Mouse (Mus musculus) Muller cell, postnatal 12 days (primary cell): ENCODE data around the gene Ephx3.
A peak's percentile ranks its signal among the peaks of the same experiment; 100 is the strongest.
"Not testable (repeated sequence)": the region's sequence is repeated elsewhere in the genome, so short reads cannot be mapped to it uniquely, and the experiment has no call there.

Experiments used
- DNase-seq: peaks from one replicate; pipeline ENCODE4 v3.0.0-alpha.2; 2015; ENCODE audit errors: inconsistent ontology term

Ephx3 gene

DNA sequence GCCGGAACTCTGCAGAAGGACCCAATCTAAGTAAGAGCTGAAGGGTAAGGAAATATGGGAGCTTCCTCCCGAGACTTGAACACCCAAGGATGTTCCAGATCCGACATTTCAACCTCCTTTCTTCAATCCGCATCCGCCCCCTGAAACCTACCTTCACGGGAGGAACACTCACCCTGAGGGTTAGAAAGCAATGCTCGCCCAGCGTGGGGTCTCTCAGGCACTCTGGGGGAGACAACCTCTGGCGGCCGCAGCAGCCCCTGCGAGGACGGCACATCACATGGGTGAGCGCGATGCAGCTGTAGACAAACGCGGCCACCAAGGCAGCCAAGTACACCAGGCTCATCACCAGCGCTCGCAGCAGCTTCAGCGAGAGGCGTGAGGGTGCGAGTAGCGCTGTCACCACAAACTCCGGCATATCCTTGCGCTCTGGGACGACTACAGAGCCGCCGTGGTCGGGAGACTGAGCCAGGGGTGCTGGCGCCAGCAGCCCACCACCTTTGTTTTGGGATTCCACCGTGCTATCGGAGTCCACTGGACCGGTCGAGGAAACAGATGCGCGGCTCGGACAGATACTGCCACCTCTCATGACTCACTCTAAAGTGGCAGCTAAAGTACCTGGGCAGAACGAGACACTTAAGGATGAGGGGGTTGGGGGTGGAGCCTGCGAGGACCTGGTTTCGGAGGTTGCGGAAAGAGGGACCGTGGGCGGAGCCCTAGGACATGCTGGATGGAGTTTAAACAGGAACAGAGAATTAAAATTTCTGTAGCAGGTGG is at the start of gene Ephx3:
Ephx3 (minus strand) TSS at position 687 of the 774 bp plus-strand sequence.
- no peak for DNase-seq

DNA sequence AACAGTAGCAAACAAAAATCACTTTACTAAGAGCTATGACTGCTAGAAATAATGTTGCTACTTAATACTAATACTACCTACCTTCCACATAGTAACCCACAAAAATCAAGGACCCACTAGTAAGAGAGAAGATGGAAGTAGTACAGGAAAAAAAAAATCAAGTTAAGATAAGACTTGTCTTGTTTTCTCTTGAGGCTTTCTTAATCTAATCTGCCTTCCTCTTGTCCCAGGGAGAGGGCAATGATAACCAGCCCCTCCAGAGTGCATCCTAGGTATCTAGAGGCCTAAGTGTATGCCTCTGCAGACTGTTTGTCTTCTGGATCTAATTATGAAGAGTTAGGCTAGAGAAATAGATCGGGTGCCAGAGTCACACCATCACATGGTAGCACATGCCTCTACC is 49.2 kb upstream of the Ephx3 start:
- DNase-seq = no peak

DNA sequence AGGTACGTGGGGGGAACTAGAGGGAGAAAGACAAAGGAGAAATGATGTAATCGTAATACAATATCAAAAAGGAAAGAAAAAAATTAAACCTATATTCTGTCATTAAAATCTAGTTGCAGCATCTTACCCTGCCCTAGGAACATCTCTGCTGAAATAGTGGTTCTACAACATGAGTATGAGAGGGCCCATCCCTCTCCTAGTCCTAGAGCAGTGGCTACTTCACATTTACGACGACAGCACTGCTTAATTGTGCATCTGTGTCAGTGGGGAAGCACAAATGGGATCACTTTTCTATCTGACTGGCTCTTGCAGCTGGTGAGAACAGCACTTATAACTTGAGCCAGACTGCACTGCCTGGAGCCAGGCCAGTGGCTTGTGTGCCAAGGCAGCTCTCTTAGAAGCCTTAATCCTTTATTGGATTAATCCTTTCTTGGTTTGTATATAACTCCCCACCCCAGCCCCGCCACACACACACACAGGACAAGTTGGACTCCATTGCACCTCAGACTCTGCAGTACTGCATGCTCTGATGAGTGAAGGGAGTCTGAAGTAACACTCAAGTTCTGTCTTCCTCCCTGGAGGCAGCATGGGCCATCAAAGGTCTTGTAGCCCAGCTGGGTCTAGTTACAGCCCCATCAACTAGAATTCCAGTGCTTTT is 46.3 kb upstream of the Ephx3 start:
- DNase-seq = peak; percentile 63

- DNase-seq = no peak
These were observed 43.8 kb upstream of the Ephx3 start for GRCm38 (mm10) chr17:32233174-32233573.

GRCm38 (mm10) chr17:32229256-32229655 is 39.9 kb upstream of the Ephx3 start:
- no peak for DNase-seq

DNA sequence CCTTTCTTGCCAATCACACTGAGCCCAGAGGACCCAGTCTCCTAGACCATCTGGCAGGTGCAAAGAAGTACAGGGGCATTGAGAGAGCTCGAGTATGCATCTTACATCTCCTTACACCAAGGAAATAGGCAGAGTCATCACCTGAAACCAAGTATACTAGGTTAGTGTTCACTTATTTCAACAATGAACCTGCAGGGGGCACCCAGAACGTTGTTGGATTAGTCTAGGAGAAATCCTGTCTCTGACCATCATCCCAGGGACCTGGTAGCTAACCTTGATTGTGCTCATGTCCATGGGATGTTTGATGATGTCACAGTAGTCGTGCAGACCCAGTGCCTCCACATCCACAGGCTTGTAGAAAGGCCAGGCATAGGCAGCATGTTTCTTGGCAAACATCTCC is 31.5 kb upstream of the Ephx3 start:
- DNase-seq = no peak

GRCm38 (mm10) chr17:32215587-32215986 is 26.2 kb upstream of the Ephx3 start:
- not testable (repeated sequence) for DNase-seq

- DNase-seq = not testable (repeated sequence)
These were observed 22.2 kb upstream of the Ephx3 start for GRCm38 (mm10) chr17:32211554-32211953.

GRCm38 (mm10) chr17:32209752-32210151 is 20.4 kb upstream of the Ephx3 start:
- DNase-seq = peak; percentile 34

DNA sequence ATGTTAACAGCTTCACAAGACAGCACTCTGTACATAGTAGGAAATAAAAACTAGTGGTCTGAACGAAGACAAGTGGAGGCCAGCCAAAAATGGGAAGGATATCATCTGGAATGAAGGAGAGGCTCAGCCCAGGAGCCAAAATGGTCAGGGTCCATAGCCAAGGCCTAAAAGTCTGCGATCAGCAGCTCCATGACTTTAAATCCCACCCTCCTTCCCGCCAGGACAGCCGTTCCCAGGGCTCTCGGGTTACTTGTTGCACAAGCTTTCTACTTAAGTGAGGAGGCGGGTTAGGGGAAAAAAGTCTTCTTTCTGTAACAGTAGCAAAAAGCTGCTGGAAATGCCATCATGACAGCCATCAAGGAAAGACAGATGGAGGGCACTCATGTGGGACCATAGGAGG is 19.8 kb upstream of the Ephx3 start:
- peak; percentile 11 for DNase-seq

DNA sequence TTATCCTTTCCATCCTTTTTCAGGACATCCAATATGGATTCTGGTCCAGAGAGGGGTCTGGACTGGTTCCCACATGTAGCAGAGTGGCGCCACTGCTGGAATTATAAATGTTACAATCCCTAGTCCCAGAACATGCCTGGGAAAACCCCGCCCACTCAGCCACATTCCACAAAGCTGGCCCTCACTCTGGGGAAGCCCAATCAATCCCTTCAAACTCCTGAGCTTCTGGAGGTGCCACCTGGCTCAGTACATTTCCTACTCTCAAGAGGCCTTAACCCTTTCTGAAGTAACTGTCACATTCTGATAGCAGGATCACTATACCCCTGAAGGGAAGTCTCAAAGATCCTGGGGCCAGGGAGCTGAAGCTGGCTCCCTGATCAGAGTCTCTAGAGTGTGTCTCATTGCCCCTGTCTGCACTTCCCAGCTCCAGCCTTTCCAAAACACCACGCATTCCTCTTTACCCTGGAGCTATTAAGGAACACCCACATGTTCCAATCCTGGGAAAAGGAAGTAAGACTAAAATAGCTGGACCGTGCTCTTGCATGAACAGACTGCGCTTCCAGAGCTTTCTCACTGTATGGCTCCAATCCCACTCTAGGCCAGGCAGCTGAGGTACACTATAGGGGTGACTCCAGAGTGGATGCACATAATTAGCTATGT is 18.4 kb upstream of the Ephx3 start:
- DNase-seq = peak; percentile 53

DNA sequence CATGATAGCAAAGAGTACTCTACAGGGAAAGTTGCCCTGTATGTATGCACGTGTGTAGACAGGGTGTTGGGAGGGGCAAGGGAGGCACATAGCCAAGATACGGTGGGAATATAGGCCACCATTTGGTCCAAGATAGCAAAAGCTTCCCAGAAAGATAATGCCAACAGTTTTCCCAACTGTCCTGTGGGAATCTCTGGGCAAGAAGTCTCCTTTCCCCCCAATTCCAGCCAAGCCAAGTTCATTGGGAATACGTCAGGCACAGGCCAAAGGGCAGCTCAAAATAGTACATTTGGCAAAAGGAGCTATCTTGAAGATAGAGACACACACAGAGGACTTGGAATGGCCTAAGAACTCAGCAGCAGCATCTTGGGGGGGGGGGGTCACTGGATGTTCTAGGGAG is 16.0 kb upstream of the Ephx3 start:
- no peak for DNase-seq

DNA sequence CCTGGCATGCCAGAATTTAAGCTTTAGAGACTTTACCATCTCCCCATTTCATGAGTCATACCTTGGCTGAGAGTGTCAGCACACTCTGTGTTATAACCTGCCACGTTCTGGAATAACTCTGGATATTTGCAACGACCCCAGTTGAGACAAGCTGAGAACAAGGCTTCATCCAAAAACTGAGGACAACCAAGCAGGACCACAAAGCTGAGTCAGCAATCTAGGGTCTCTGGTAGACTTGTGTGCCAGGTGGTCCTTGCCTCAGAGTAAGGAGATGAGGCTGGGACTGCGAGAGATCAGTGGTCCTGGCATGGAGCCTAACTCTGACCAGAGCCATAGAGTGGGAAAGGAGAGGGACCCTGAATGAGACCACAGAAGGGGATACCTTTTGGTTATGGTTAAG is 13.6 kb upstream of the Ephx3 start:
- DNase-seq = no peak

DNA sequence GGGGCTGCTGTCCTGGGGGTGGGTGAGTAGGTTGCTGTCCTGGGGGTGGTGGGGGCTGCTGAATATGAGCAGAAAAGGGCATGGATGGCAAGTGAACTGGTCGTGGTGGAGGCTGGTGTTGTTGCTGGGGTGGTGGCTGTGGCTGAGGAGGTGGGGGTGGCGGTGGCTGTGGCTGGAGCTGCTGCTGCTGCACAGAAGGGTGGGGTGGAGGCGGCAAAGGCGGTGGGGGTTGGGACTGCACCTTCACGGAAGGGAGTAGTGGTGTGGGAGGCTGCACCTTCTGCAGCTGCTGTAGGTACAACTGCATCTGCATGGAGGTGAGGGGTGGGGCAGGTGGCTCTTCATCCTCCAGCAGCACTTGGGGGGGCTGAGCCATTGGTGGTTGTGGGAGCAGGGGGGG is 11.7 kb upstream of the Ephx3 start:
- DNase-seq = no peak

GRCm38 (mm10) chr17:32199796-32200195 is 10.4 kb upstream of the Ephx3 start:
- no peak for DNase-seq

DNA sequence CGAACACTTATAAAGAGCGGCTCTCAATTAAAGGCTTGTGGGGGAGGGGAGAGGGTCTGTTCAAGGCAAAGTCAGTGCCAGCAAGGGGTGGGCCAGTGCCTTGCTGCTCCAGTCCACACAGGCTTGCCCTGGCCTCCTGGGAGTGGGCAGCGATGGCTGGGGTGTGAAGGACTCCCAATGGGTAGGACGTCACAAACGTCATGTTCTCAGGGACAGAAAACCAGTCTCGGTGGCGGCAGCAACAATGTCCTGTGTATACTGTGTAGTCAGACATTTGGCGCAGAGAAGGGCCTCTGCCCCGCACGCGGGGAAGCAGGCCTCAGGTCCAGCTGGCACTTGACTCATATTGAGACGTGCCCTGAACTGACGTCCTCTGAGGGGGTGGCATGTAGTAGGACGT is 7.8 kb upstream of the Ephx3 start:
- DNase-seq = no peak

GRCm38 (mm10) chr17:32195725-32196124 is 6.4 kb upstream of the Ephx3 start:
- DNase-seq = no peak

DNA sequence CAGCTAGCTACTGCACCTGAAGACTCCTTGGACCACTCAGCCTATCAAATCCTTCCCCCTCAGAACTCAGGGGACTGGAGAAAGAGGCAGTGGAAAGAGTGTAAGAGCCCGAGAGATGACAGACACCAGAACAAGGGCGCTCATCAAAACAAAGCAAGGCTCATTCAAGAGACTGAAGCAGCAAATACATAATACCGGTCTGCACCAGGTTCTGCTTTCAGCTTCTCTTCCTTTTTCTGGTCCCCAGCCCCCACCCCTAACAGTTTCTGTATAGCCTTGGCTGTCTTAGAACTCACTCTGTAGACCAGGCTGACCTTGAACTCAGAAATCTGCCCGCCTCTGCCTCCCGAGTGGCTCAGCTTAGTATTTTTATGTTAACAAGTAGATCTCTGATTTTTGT is 3.7 kb upstream of the Ephx3 start:
- no peak for DNase-seq

DNA sequence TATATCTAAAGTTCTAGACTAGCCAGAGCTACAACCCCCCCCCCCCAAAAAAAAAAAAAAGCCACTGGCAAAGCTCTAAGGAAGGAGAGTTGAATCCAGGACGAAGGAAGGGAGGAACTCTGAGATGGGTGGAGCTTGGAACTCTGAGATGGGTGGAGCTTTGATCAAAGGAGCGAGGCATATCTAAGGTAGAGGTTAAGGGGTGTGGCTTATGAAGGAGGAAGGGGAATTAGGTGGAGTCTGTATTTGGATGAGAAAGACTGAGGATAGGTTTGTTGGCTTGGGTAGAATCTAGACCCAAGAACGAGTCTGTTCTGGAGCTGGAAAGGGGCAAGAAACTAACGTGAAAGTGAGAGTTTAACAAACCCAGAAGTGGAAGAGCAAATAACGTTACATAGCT is 501 bp upstream of the Ephx3 start:
- DNase-seq = no peak

DNA sequence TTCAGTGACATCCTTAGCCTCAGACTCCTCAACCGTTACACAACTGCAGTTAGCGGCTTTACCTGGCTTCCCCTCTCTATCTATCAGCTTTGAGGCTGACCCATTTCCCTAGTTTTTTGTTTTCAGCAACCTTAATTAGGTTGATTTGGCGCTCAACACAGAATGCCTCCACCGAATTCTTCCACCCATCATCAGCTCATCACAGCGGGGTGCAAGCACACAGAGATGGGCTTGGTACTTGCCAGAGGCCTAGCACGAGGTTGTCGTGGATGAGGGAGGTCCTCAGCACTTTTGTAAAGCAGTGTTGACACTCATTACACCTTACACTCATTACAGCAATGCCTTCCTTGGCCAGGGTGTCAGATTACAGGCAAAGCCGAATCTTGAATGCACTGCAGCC is 6.3 kb downstream of the Ephx3 start:
- DNase-seq = peak; percentile 31

- DNase-seq = no peak
These were observed 9.5 kb downstream of the Ephx3 start for GRCm38 (mm10) chr17:32179621-32180491.

DNA sequence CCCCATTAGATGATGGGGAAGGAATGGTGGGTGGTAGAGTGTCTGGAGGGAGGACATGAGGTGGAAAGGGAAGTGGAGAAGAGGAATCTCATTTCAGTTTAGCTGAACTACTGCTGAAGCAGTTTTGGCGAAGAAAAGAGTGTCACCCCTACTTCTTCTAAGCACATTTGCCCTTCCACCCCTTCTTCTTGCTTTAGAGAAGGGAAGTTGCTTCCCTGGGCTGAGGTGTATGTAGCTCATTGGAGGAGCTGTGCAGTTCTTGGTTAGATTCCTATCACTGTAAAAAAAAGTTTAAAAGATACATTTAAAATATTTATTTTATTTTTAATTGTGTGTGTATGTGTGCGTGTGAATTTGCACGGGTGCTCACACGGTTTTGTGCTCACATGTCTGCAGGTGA is 12.4 kb downstream of the Ephx3 start:
- no peak for DNase-seq
